Mouse (Mus musculus): Measurements from ENCODE around the gene Top1. TPM values are rescaled to one million over a fixed set of nuclear protein-coding genes. Genes with fewer than 3 reads are reported as not detected.

The Top1 gene
- polyA plus RNA-seq, 1 experiment from 2014 or later = 83.0 TPM

GRCm38 (mm10) chr2:160617741-160618140 is 27.9 kb upstream of the Top1 start:
- no peaks in the 10 kb centered on the region for H3K27me3 ChIP-seq (ENCODE audit: insufficient read depth, low read length)
- 84% methylated on average over 6 of the region's 6 CpGs for WGBS
- no peak overlapping the region for H3K9ac ChIP-seq
- no peak for ATAC-seq (ENCODE audit: insufficient read depth)
- peaks cover 18% of the 10 kb centered on the region for H3K4me1 ChIP-seq (ENCODE audit: insufficient read depth)
- H3K27ac ChIP-seq (ENCODE audit: low read depth) = no peak overlapping the region
- H3K36me3 ChIP-seq (ENCODE audit: insufficient read depth) = no peaks in the 10 kb centered on the region
- H3K4me2 ChIP-seq = no peak overlapping the region
- H3K4me3 ChIP-seq (ENCODE audit: low read depth, low read length) = no peak overlapping the region
- TF ChIP-seq CTCF (IDR thresholded peaks at IDR 0.05; ENCODE audit: low read depth) = no peak
- no peak for DNase-seq
- H3K9me3 ChIP-seq (ENCODE audit: low read depth, low read length) = no peaks in the 10 kb centered on the region

GRCm38 (mm10) chr2:160618619-160619220 is 27.0 kb upstream of the Top1 start:
- Histone ChIP-seq H3K9ac (no peak overlapping the region), H3K27ac (ENCODE audit: low read depth) (no peak overlapping the region), H3K9me3 (ENCODE audit: low read depth, low read length) (no peaks in the 10 kb centered on the region), H3K4me1 (ENCODE audit: insufficient read depth) (peaks cover 18% of the 10 kb centered on the region), H3K36me3 (ENCODE audit: insufficient read depth) (no peaks in the 10 kb centered on the region), H3K4me2 (no peak overlapping the region), H3K4me3 (ENCODE audit: low read depth, low read length) (no peak overlapping the region), H3K27me3 (ENCODE audit: insufficient read depth, low read length) (no peaks in the 10 kb centered on the region)
- TF ChIP-seq CTCF (IDR thresholded peaks at IDR 0.05; ENCODE audit: low read depth) = no peak
- 41% methylated on average over 6 of the region's 6 CpGs for WGBS
- DNase-seq (no peak), ATAC-seq (ENCODE audit: insufficient read depth) (no peak)

DNA sequence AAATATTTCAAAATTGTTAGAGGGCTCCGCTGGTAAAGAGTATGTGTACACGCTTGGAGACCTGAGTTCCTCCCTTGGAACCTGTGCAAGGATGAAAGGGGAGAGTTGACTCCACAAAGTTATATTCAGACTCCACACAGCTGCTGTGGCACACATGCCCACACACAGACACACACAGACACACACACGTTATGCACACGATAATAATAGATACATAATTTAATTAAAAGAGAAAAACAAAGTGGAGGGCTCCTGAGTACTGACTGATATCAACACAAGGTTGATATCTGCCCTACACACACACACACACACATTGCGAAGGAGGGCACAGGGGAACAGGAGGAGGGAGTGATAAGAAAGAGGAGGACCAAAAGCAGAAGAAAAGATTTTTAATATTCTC is 26.4 kb upstream of the Top1 start:
- WGBS = 54% methylated on average over 5 of the region's 5 CpGs
- no peak overlapping the region for H3K4me2 ChIP-seq
- no peaks in the 10 kb centered on the region for H3K9me3 ChIP-seq (ENCODE audit: low read depth, low read length)
- H3K4me3 ChIP-seq (ENCODE audit: low read depth, low read length) = no peak overlapping the region
- no peak overlapping the region for H3K27ac ChIP-seq (ENCODE audit: low read depth)
- H3K36me3 ChIP-seq (ENCODE audit: insufficient read depth) = no peaks in the 10 kb centered on the region
- peak; percentile 45 for ATAC-seq (ENCODE audit: insufficient read depth)
- no peaks in the 10 kb centered on the region for H3K27me3 ChIP-seq (ENCODE audit: insufficient read depth, low read length)
- H3K4me1 ChIP-seq (ENCODE audit: insufficient read depth) = peaks cover 18% of the 10 kb centered on the region
- H3K9ac ChIP-seq = no peak overlapping the region
- no peak for DNase-seq
- no peak for TF ChIP-seq CTCF (IDR thresholded peaks at IDR 0.05; ENCODE audit: low read depth)

- ATAC-seq (ENCODE audit: insufficient read depth) (peak; percentile 69), DNase-seq (peak; percentile 90)
- WGBS = 7% methylated on average over 9 of the region's 9 CpGs
- Histone ChIP-seq H3K27me3 (ENCODE audit: insufficient read depth, low read length) (no peaks in the 10 kb centered on the region), H3K36me3 (ENCODE audit: insufficient read depth) (no peaks in the 10 kb centered on the region), H3K4me2 (peak overlapping the region; percentile 23), H3K27ac (ENCODE audit: low read depth) (peak overlapping the region; percentile 76), H3K9me3 (ENCODE audit: low read depth, low read length) (no peaks in the 10 kb centered on the region), H3K9ac (no peak overlapping the region), H3K4me1 (ENCODE audit: insufficient read depth) (peaks cover 18% of the 10 kb centered on the region), H3K4me3 (ENCODE audit: low read depth, low read length) (no peak overlapping the region)
- no peak for TF ChIP-seq CTCF (IDR thresholded peaks at IDR 0.05; ENCODE audit: low read depth)
Measured at GRCm38 (mm10) chr2:160619831-160620230, 25.9 kb upstream of the Top1 start.

GRCm38 (mm10) chr2:160620279-160620963 is 25.3 kb upstream of the Top1 start:
- H3K27me3 ChIP-seq (ENCODE audit: insufficient read depth, low read length) = no peaks in the 10 kb centered on the region
- H3K9me3 ChIP-seq (ENCODE audit: low read depth, low read length) = no peaks in the 10 kb centered on the region
- H3K4me1 ChIP-seq (ENCODE audit: insufficient read depth) = peaks cover 18% of the 10 kb centered on the region
- H3K27ac ChIP-seq (ENCODE audit: low read depth) = peak overlapping the region; percentile 76
- ATAC-seq (ENCODE audit: insufficient read depth) (no peak), DNase-seq (peak; percentile 32)
- WGBS = 62% methylated on average over 6 of the region's 6 CpGs
- no peak overlapping the region for H3K9ac ChIP-seq
- H3K4me2 ChIP-seq = peak overlapping the region; percentile 23; the same call in 1 of the 2 replicates
- no peak overlapping the region for H3K4me3 ChIP-seq (ENCODE audit: low read depth, low read length)
- TF ChIP-seq CTCF (IDR thresholded peaks at IDR 0.05; ENCODE audit: low read depth) = no peak
- no peaks in the 10 kb centered on the region for H3K36me3 ChIP-seq (ENCODE audit: insufficient read depth)

DNA sequence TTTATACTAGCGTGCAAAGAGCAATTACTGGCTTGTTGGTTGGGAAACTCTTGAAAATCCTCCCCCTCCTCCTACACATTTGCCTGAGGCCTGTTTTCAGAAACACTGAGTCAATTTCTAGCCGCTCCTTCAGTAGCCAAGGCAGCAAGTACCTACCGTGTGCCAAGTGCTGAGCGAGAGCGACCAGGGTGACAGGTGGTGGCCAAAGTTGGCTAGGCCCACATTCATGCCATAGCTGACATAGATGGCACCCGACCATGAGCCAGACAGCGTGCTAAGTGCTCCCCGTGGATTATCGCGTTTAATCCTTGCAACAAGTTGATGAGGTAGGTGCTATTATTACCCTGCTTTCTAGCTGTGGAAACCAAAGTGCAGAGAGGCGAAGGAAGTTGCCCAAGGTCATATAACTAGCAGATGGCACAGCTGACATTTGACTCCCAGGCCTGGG is 24.7 kb upstream of the Top1 start:
- DNase-seq (no peak), ATAC-seq (ENCODE audit: insufficient read depth) (no peak)
- TF ChIP-seq CTCF (IDR thresholded peaks at IDR 0.05; ENCODE audit: low read depth) = no peak
- no peaks in the 10 kb centered on the region for H3K36me3 ChIP-seq (ENCODE audit: insufficient read depth)
- H3K4me2 ChIP-seq = no peak overlapping the region
- H3K27me3 ChIP-seq (ENCODE audit: insufficient read depth, low read length) = no peaks in the 10 kb centered on the region
- H3K4me1 ChIP-seq (ENCODE audit: insufficient read depth) = peaks cover 18% of the 10 kb centered on the region
- WGBS = 80% methylated on average over 11 of the region's 11 CpGs
- H3K4me3 ChIP-seq (ENCODE audit: low read depth, low read length) = no peak overlapping the region
- no peaks in the 10 kb centered on the region for H3K9me3 ChIP-seq (ENCODE audit: low read depth, low read length)
- peak overlapping the region; percentile 76 for H3K27ac ChIP-seq (ENCODE audit: low read depth)
- no peak overlapping the region for H3K9ac ChIP-seq

GRCm38 (mm10) chr2:160621661-160622211 is 24.0 kb upstream of the Top1 start:
- WGBS = 30% methylated on average over 5 of the region's 5 CpGs
- peak overlapping the region; percentile 16 for H3K4me2 ChIP-seq
- TF ChIP-seq CTCF (IDR thresholded peaks at IDR 0.05; ENCODE audit: low read depth) = no peak
- H3K9me3 ChIP-seq (ENCODE audit: low read depth, low read length) = no peaks in the 10 kb centered on the region
- no peaks in the 10 kb centered on the region for H3K36me3 ChIP-seq (ENCODE audit: insufficient read depth)
- peak overlapping the region; percentile 76 for H3K27ac ChIP-seq (ENCODE audit: low read depth)
- H3K9ac ChIP-seq = no peak overlapping the region
- DNase-seq (peak; percentile 98), ATAC-seq (ENCODE audit: insufficient read depth) (peak; percentile 64)
- no peak overlapping the region for H3K4me3 ChIP-seq (ENCODE audit: low read depth, low read length)
- peaks cover 18% of the 10 kb centered on the region for H3K4me1 ChIP-seq (ENCODE audit: insufficient read depth)
- H3K27me3 ChIP-seq (ENCODE audit: insufficient read depth, low read length) = no peaks in the 10 kb centered on the region
